Mouse (Mus musculus) CH12.LX (cell line): ENCODE results near the gene Lrrc10. TPM values are rescaled to one million over a fixed set of nuclear protein-coding genes. Genes with fewer than 3 reads are reported as not detected.

ENCODE experiments used
- DNase-seq: peaks from one replicate; pipeline ENCODE4 v3.0.0-alpha.2; 2013; ENCODE audit errors: extremely low read depth
- H3K27ac ChIP-seq: 2 replicates; pipeline ENCODE4 v1.5.1; 2012; ENCODE audit warnings: low read depth, mild to moderate bottlenecking, control low read depth, moderate library complexity; ENCODE audit not compliant: insufficient read depth
- H3K27me3 ChIP-seq: replicated peaks from 2 replicates; pipeline ENCODE3; 2012; ENCODE audit warnings: inconsistent platforms
- H3K36me3 ChIP-seq, 2 experiments: replicated peaks in 1 of 2; 2 replicates each; pipeline versions ENCODE3 to v1.6.1; 2012; ENCODE audit warnings: inconsistent platforms in 1 of 2, low read length in 1 of 2, mild to moderate bottlenecking in 1 of 2, mixed read lengths in 1 of 2, moderate library complexity in 1 of 2; ENCODE audit not compliant: control insufficient read depth in 1 of 2, insufficient read depth in 1 of 2
- H3K4me1 ChIP-seq, 2 experiments: 2 replicates each; pipeline ENCODE4 v1.6.1; 2012; ENCODE audit warnings: inconsistent platforms in 1 of 2, moderate library complexity in 1 of 2; ENCODE audit not compliant: insufficient read depth in 2 of 2, control insufficient read depth in 1 of 2
- H3K4me2 ChIP-seq: 2 replicates; pipeline ENCODE4 v1.6.1; 2012; ENCODE audit warnings: low read depth, mild to moderate bottlenecking, control low read depth; ENCODE audit not compliant: poor library complexity, insufficient read depth, severe bottlenecking
- H3K4me3 ChIP-seq, 3 experiments: fragments of 150-350 bp in 1 of 3; sonication (generic) in 1 of 3; replicated peaks in 1 of 3; 2 replicates each; pipeline versions ENCODE3 to v1.5.1; 2011 to 2012; ENCODE audit warnings: low read depth in 2 of 3, low read length in 2 of 3, mild to moderate bottlenecking in 2 of 3, moderate library complexity in 2 of 3, control low read depth in 1 of 3, improper control_type of control experiment in 1 of 3, inconsistent platforms in 1 of 3, mixed read lengths in 1 of 3; ENCODE audit not compliant: poor library complexity in 1 of 3
- H3K79me2 ChIP-seq: replicated peaks from 2 replicates; pipeline ENCODE4 v1.6.1; 2012; ENCODE audit warnings: mild to moderate bottlenecking, moderate library complexity; ENCODE audit not compliant: control insufficient read depth, poor library complexity, insufficient read depth, severe bottlenecking; ENCODE audit errors: extremely low read depth
- H3K9ac ChIP-seq: 2 replicates; pipeline ENCODE4 v1.6.1; 2012; ENCODE audit warnings: low read depth, mild to moderate bottlenecking, control low read depth, moderate library complexity; ENCODE audit not compliant: insufficient read depth
- H3K9me3 ChIP-seq: replicated peaks from 2 replicates; pipeline ENCODE3; 2012; ENCODE audit warnings: low read length, inconsistent platforms, mixed read lengths
- CHD1 ChIP-seq: IDR thresholded peaks from 2 replicates; pipeline ENCODE4 v1.6.1; 2012; ENCODE audit warnings: low read depth, low read length, improper control_type of control experiment, inconsistent platforms
- CHD2 ChIP-seq: IDR thresholded peaks from 2 replicates; pipeline ENCODE4 v1.6.1; 2011; ENCODE audit warnings: low read length, improper control_type of control experiment
- CTCF ChIP-seq, 2 experiments: IDR thresholded peaks in 1 of 2; conservative IDR thresholded peaks in 1 of 2; 2 replicates each; pipeline ENCODE4 v1.5.1; 2011 to 2012; ENCODE audit warnings: low read depth in 2 of 2, low read length in 2 of 2, improper control_type of control experiment in 1 of 2, inconsistent platforms in 1 of 2, mild to moderate bottlenecking in 1 of 2, moderate library complexity in 1 of 2
- E2F4 ChIP-seq: IDR thresholded peaks from 2 replicates; pipeline ENCODE4 v1.6.1; 2011; ENCODE audit warnings: low read depth, low read length, improper control_type of control experiment; ENCODE audit not compliant: insufficient replicate concordance
- EP300 ChIP-seq: IDR thresholded peaks from 2 replicates; pipeline ENCODE4 v1.6.1; 2011; ENCODE audit warnings: low read length, improper control_type of control experiment
- GABPA ChIP-seq: IDR thresholded peaks from 2 replicates; pipeline ENCODE4 v1.6.1; 2012; ENCODE audit warnings: low read depth, low read length, improper control_type of control experiment, inconsistent platforms; ENCODE audit not compliant: insufficient replicate concordance
- JUN ChIP-seq: IDR thresholded peaks from 2 replicates; pipeline ENCODE4 v1.6.1; 2011; ENCODE audit warnings: low read depth, mild to moderate bottlenecking, low read length, improper control_type of control experiment, moderate library complexity; ENCODE audit not compliant: insufficient read depth
- JUND ChIP-seq: conservative IDR thresholded peaks from 2 replicates; pipeline ENCODE4 v1.6.1; 2011; ENCODE audit warnings: low read depth, low read length, improper control_type of control experiment
- KAT2A ChIP-seq: IDR thresholded peaks from 2 replicates; pipeline ENCODE4 v1.6.1; 2012; ENCODE audit warnings: low read length, improper control_type of control experiment, inconsistent platforms; ENCODE audit not compliant: insufficient replicate concordance
- MAX ChIP-seq: IDR thresholded peaks from 2 replicates; pipeline ENCODE4 v1.6.1; 2011; ENCODE audit warnings: low read length, improper control_type of control experiment
- MAZ ChIP-seq: IDR thresholded peaks from 2 replicates; pipeline ENCODE4 v1.6.1; 2012; ENCODE audit warnings: low read depth, mild to moderate bottlenecking, inconsistent platforms, low read length, improper control_type of control experiment, moderate library complexity
- MEF2A ChIP-seq: IDR thresholded peaks from 2 replicates; pipeline ENCODE4 v1.6.1; 2014; ENCODE audit warnings: low read depth, mild to moderate bottlenecking, inconsistent platforms, low read length, improper control_type of control experiment, borderline replicate concordance
- MXI1 ChIP-seq: IDR thresholded peaks from 2 replicates; pipeline ENCODE4 v1.6.1; 2011; ENCODE audit warnings: mild to moderate bottlenecking, low read depth, low read length, improper control_type of control experiment
- NRF1 ChIP-seq: IDR thresholded peaks from 2 replicates; pipeline ENCODE4 v1.6.1; 2014; ENCODE audit warnings: low read depth, mild to moderate bottlenecking, inconsistent platforms, low read length, improper control_type of control experiment, moderate library complexity
- POLR2AphosphoS2 ChIP-seq: IDR thresholded peaks from 2 replicates; pipeline ENCODE4 v1.6.1; 2011; ENCODE audit warnings: low read depth, low read length, improper control_type of control experiment
- RAD21 ChIP-seq: IDR thresholded peaks from 2 replicates; pipeline ENCODE4 v1.6.1; 2011; ENCODE audit warnings: low read depth, mild to moderate bottlenecking, low read length, improper control_type of control experiment, moderate library complexity
- SIN3A ChIP-seq: IDR thresholded peaks from 2 replicates; pipeline ENCODE4 v1.6.1; 2012; ENCODE audit warnings: low read length, improper control_type of control experiment, inconsistent platforms
- TCF12 ChIP-seq: IDR thresholded peaks from 2 replicates; pipeline ENCODE4 v1.6.1; 2014; ENCODE audit warnings: low read depth, mild to moderate bottlenecking, inconsistent platforms, low read length, improper control_type of control experiment
- UBTF ChIP-seq: IDR thresholded peaks from 2 replicates; pipeline ENCODE4 v1.6.1; 2012; ENCODE audit warnings: low read depth, mild to moderate bottlenecking, inconsistent platforms, low read length, improper control_type of control experiment, moderate library complexity
- USF1 ChIP-seq: IDR thresholded peaks from 2 replicates; pipeline ENCODE4 v1.6.1; 2014; ENCODE audit warnings: low read depth, mild to moderate bottlenecking, inconsistent platforms, low read length, improper control_type of control experiment
- ZC3H11A ChIP-seq: IDR thresholded peaks from 2 replicates; pipeline ENCODE4 v1.6.1; 2012; ENCODE audit warnings: low read depth, mild to moderate bottlenecking, inconsistent platforms, low read length, improper control_type of control experiment
- ZMIZ1 ChIP-seq: IDR thresholded peaks from 2 replicates; pipeline ENCODE4 v1.6.1; 2012; ENCODE audit warnings: low read depth, mild to moderate bottlenecking, inconsistent platforms, low read length, improper control_type of control experiment
- ZNF384 ChIP-seq: IDR thresholded peaks from 2 replicates; pipeline ENCODE4 v1.6.1; 2012; ENCODE audit warnings: low read depth, low read length, improper control_type of control experiment, inconsistent platforms
- dilution Hi-C: fragments of 300-500 bp; cut with MboI; formaldehyde crosslinking; loops from 2 replicates; pipeline ENCODE4 v1.14.3; 2020; ENCODE audit warnings: low sequenced_read_pairs; ENCODE audit not compliant: extremely low pct_unique_long_range_greater_than_20kb, extremely low pct_ligation_motif_present
- in situ Hi-C: fragments of 300-500 bp; cut with MboI; formaldehyde crosslinking; loops from 3 replicates; pipeline ENCODE4 v1.14.3; 2019; ENCODE audit warnings: low sequenced_read_pairs, low pct_ligation_motif_present, low pct_unique_long_range_greater_than_20kb, mixed read lengths
- polyA plus RNA-seq: library from polyadenylated mRNA; unstranded; fragments of >175 nt; gene quantifications from 2 replicates; pipeline ENCODE4 v1.2.1, GENCODE M21; 2012; ENCODE audit warnings: low read depth; ENCODE audit not compliant: insufficient read length
- total RNA-seq, 2 experiments: library from RNA; depleted of rRNA; stranded (reverse); fragments of 300-350 nt in 1 of 2; fragments of >200 nt in 1 of 2; gene quantifications; 2 replicates each; pipeline ENCODE4 v1.2.3; 2012 to 2014

Lrrc10 gene
- total and polyA plus RNA-seq, 3 experiments = not detected

DNA sequence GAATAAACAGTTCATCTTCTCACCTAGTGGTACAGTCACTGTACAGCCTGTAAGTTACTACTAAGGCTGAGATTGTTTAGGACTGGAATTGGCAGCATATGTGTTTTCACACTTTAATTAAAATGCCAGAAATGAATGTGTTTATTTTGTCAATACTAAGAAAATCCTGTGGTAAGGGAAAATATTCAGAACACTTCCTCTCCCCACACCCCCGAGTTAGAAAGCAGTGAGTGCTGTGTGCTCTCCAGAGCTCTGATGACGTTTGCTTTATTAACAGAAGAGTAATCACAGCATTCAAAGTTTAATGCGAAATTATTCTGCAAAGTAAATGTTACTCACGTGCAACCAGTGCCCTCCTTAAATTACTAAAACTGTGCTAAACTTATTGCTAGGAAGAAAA, 44.5 kb downstream of the Lrrc10 start:
- dilution Hi-C loops (no loop called here), in situ Hi-C loops (no loop called here)
- H3K9me3 ChIP-seq = no peaks in the 10 kb centered on the region
- peaks cover 6 to 56% of the 10 kb centered on the region in 2 experiments for H3K36me3 ChIP-seq
- no peak overlapping the region for H3K27ac ChIP-seq
- no peak overlapping the region for H3K9ac ChIP-seq
- H3K4me3 ChIP-seq = no peak overlapping the region
- no peaks in the 10 kb centered on the region for H3K27me3 ChIP-seq
- H3K79me2 ChIP-seq = no peaks in the 10 kb centered on the region
- TF ChIP-seq KAT2A (no peak), GABPA (no peak), USF1 (no peak), ZMIZ1 (no peak), CTCF (conservative IDR thresholded peaks at IDR 0.05 in 1 of 2, IDR thresholded peaks at IDR 0.05 in 1 of 2; ENCODE audit: low read depth in 2 of 2, low read length in 2 of 2) (no peak), MXI1 (no peak), RAD21 (no peak), EP300 (no peak), MAX (no peak), JUND (no peak), ZNF384 (no peak), UBTF (no peak), ZC3H11A (no peak), POLR2AphosphoS2 (no peak), TCF12 (no peak), JUN (no peak), NRF1 (no peak)
- DNase-seq = no peak
- H3K4me2 ChIP-seq = no peak overlapping the region
- H3K4me1 ChIP-seq = peaks cover 0 to 4% of the 10 kb centered on the region in 2 experiments; a peak in 1 of 4 replicates

DNA sequence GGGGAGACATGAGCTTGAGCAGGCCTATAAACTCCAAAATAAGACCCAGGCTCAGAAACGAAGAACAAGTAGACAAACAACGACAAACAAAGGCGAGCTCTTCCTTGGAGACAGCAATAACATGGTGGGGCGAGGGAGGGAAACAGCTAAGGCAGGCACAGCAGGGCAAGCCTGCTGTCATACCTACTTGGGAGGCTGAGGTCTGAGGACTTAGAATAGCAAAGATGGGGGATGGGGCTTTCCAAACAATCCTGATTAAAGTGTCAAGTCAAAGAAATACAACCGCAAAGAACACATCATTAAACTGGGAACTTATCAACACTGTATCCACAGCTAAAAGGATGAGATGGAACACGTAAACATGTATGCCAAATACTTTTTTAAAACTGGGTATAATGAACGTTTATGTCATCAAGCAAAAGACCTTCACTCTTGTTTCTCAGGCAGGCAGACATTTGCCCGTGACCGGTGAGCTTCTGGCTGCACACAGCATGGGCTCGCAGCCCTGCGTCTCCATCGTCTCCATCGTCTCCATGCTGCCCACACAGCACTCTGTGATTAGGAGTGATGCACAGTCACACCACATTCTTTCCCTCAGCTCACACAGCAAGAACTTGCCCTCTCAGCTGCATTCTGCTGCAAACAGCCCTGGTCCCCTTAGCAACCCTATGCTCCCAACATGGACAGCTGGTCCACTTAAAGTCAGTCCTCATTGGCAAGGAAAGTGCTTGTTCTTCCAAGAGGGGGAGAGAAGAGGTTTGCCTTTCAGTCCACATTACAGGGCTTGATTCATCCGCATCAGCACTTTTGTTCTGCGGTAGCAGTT, 49.6 kb downstream of the Lrrc10 start:
- no peak for DNase-seq
- Histone ChIP-seq H3K9ac (no peak overlapping the region), H3K36me3 (peaks cover 9 to 60% of the 10 kb centered on the region in 2 experiments), H3K79me2 (no peaks in the 10 kb centered on the region), H3K4me2 (no peak overlapping the region), H3K9me3 (no peaks in the 10 kb centered on the region), H3K27me3 (no peaks in the 10 kb centered on the region), H3K27ac (no peak overlapping the region), H3K4me1 (peaks cover 0 to 2% of the 10 kb centered on the region in 2 experiments; a peak in 1 of 4 replicates), H3K4me3 (no peak overlapping the region)
- dilution Hi-C loops (no loop called here), in situ Hi-C loops (no loop called here)
- no peak for TF ChIP-seq POLR2AphosphoS2
- TF ChIP-seq NRF1 = no peak
- TF ChIP-seq CHD1 = no peak
- no peak for TF ChIP-seq ZC3H11A
- TF ChIP-seq MAZ = no peak
- TF ChIP-seq SIN3A = no peak
- TF ChIP-seq JUN = no peak
- TF ChIP-seq CHD2 = no peak
- no peak for TF ChIP-seq MXI1
- no peak for TF ChIP-seq MEF2A
- TF ChIP-seq E2F4 = no peak
- no peak for TF ChIP-seq JUND
